Mouse (Mus musculus): ENCODE results near the gene Phactr1. TPM values are rescaled to one million over a fixed set of nuclear protein-coding genes. Genes with fewer than 3 reads are reported as not detected.

The Phactr1 gene
- total and polyA plus RNA-seq, 2 experiments = 0.16 to 0.28 TPM

DNA sequence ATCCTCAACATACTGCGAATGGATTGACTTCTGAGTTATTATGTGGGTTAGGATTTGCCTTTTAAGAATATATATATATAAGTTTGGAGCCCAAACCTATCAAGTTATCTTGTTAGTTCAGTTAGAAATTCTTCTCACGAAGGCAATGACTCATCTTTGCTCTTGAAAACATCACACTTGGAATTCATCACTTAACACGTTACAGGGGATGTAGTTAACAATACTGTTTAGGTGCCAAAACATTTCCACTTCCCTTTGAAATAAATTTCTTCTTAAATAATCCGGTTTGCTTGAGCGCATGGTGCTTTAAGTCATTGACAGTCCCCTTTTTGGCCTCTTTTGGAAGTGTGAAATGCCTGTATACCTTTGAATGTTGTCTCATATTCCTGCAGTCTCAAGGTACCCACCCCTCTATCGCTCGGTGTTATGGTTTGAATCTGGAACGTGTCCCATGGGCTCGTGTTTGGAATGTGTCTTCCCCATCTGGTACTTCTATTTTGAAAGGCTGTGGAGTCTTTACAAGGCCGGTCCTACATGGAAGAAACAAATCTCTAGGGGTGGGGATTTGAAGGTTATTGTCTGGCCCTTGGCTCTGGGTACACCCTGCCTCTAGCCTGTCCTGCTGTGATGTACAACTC lies 80.6 kb downstream of the Phactr1 start:
- H3K27ac ChIP-seq (replicated peaks; ENCODE audit: insufficient read depth, low read depth, low read length) = no peak overlapping the region
- WGBS = 84% methylated on average over 10 of the region's 10 CpGs
- H3K4me3 ChIP-seq (ENCODE audit: insufficient read depth, low read depth, low read length) = no peak overlapping the region
- no peak for DNase-seq (ENCODE audit: extremely low read depth, low read depth, low spot score)
- no peaks in the 10 kb centered on the region for H3K4me1 ChIP-seq (ENCODE audit: control insufficient read depth, insufficient read depth, low read length)
- H3K27me3 ChIP-seq (ENCODE audit: control insufficient read depth, insufficient read depth, low read length) = 0 out of 2 replicates have a peak, but pooled peaks cover 5% of the 10 kb centered on the region
- TF ChIP-seq CTCF (IDR thresholded peaks at IDR 0.05; ENCODE audit: low read depth, low read length) (no peak), POLR2A (IDR thresholded peaks at IDR 0.05; ENCODE audit: extremely low read depth, insufficient read depth, low read length) (no peak)
- H3K79me2 ChIP-seq (ENCODE audit: control insufficient read depth, insufficient read depth, low read length) = no peaks in the 10 kb centered on the region
- no peaks in the 10 kb centered on the region for H3K36me3 ChIP-seq (ENCODE audit: control insufficient read depth, insufficient read depth, low read length)
- no peak overlapping the region for H3K9ac ChIP-seq (ENCODE audit: low read depth, low read length)

DNA sequence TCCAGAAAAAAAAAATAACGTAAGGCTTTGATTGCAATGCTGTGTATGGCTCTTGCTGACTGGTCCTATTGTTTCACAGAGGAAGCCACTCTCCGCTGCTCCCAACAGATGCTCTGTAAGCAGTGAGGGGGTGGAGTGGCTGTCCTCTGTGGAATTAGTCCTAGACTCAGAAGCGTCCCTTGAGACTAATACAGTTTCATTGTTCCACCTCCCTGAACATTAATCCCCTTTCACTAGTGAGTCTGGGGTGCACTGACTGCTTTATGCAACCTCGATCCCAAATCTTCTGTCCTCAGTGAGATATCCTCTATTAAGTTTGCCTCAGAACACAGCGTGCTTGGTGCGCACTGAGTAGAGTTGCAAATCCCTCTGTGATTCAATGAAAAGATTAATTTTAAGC lies 91.9 kb downstream of the Phactr1 start:
- no peaks in the 10 kb centered on the region for H3K36me3 ChIP-seq (ENCODE audit: control insufficient read depth, insufficient read depth, low read length)
- no peak for DNase-seq (ENCODE audit: extremely low read depth, low read depth, low spot score)
- no peak overlapping the region for H3K27ac ChIP-seq (replicated peaks; ENCODE audit: insufficient read depth, low read depth, low read length)
- no peak overlapping the region for H3K9ac ChIP-seq (ENCODE audit: low read depth, low read length)
- H3K4me3 ChIP-seq (ENCODE audit: insufficient read depth, low read depth, low read length) = no peak overlapping the region
- TF ChIP-seq CTCF (IDR thresholded peaks at IDR 0.05; ENCODE audit: low read depth, low read length) (no peak), POLR2A (IDR thresholded peaks at IDR 0.05; ENCODE audit: extremely low read depth, insufficient read depth, low read length) (no peak)
- no peaks in the 10 kb centered on the region for H3K79me2 ChIP-seq (ENCODE audit: control insufficient read depth, insufficient read depth, low read length)
- 0 out of 2 replicates have a peak, but pooled peaks cover 5% of the 10 kb centered on the region for H3K27me3 ChIP-seq (ENCODE audit: control insufficient read depth, insufficient read depth, low read length)
- H3K4me1 ChIP-seq (ENCODE audit: control insufficient read depth, insufficient read depth, low read length) = no peaks in the 10 kb centered on the region
- WGBS = 78% methylated on average over 6 of the region's 6 CpGs

DNA sequence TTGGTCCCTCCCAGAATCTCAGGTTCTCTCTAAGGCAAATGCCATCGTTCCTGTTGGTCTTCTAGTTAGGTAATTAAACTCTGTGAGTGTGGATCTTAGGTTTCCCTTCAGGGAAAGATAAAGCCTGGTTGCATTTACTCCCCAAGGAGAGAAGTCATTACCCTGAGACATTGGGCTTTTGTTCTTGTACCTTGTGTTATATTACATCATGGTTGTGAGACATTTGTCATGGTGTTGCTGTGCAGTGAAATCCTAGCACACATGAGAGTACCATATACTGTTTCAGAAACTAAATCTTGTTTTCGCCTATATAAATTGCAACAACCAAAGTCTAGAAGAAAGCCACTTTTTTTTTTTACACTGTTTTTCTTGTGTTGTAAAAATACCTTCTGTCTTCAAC lies 93.6 kb downstream of the Phactr1 start:
- Histone ChIP-seq H3K4me1 (ENCODE audit: control insufficient read depth, insufficient read depth, low read length) (no peaks in the 10 kb centered on the region), H3K79me2 (ENCODE audit: control insufficient read depth, insufficient read depth, low read length) (no peaks in the 10 kb centered on the region), H3K36me3 (ENCODE audit: control insufficient read depth, insufficient read depth, low read length) (no peaks in the 10 kb centered on the region), H3K27ac (replicated peaks; ENCODE audit: insufficient read depth, low read depth, low read length) (no peak overlapping the region), H3K27me3 (ENCODE audit: control insufficient read depth, insufficient read depth, low read length) (0 out of 2 replicates have a peak, but pooled peaks cover 5% of the 10 kb centered on the region), H3K9ac (ENCODE audit: low read depth, low read length) (no peak overlapping the region), H3K4me3 (ENCODE audit: insufficient read depth, low read depth, low read length) (no peak overlapping the region)
- WGBS = 70% methylated on average over 2 of the region's 2 CpGs
- no peak for DNase-seq (ENCODE audit: extremely low read depth, low read depth, low spot score)
- TF ChIP-seq POLR2A (IDR thresholded peaks at IDR 0.05; ENCODE audit: extremely low read depth, insufficient read depth, low read length) (no peak), CTCF (IDR thresholded peaks at IDR 0.05; ENCODE audit: low read depth, low read length) (no peak)

DNA sequence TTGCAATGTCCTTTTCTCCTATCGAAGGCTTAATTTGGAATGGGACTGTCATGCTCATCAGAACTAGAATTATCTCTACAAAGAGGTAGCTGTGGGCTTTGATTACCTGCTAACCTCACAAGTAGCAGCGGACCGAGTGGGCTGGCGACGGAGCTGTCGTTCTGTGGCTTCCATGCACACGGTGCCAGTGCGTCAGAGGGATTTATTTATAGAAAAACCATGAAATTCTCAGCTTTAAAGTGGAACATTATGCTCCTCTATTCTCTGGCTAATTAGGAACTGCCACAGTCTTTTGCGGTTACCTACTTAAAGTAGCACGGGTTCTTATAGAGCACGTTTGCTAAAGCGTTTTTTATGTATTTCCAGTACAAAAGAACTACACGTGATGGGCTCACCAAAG lies 101.7 kb downstream of the Phactr1 start:
- DNase-seq (ENCODE audit: extremely low read depth, low read depth, low spot score) = no peak
- Histone ChIP-seq H3K79me2 (ENCODE audit: control insufficient read depth, insufficient read depth, low read length) (no peaks in the 10 kb centered on the region), H3K27me3 (ENCODE audit: control insufficient read depth, insufficient read depth, low read length) (no peaks in the 10 kb centered on the region), H3K36me3 (ENCODE audit: control insufficient read depth, insufficient read depth, low read length) (no peaks in the 10 kb centered on the region), H3K4me3 (ENCODE audit: insufficient read depth, low read depth, low read length) (no peak overlapping the region), H3K4me1 (ENCODE audit: control insufficient read depth, insufficient read depth, low read length) (no peaks in the 10 kb centered on the region), H3K9ac (ENCODE audit: low read depth, low read length) (no peak overlapping the region), H3K27ac (replicated peaks; ENCODE audit: insufficient read depth, low read depth, low read length) (no peak overlapping the region)
- WGBS = 85% methylated on average over 13 of the region's 13 CpGs
- no peak for TF ChIP-seq CTCF (IDR thresholded peaks at IDR 0.05; ENCODE audit: low read depth, low read length)
- TF ChIP-seq POLR2A (IDR thresholded peaks at IDR 0.05; ENCODE audit: extremely low read depth, insufficient read depth, low read length) = no peak

DNA sequence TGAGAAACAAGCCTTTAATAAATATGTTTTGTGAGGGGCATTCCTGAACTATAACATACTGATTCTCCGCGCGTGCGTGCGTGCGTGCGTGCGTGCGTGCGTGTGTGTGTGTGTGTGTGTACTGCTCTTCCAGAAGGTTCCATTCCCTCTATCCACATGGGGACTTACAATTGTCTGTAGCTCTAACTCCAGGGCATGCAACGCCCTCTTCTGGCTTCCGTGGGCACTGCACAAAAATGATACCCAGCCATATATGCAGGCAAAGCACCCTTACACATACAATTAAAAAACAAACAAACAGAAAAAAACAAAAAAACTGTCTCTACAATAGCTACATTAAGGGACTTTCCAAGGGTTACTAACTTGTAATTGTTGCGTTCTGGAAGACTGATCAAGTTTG lies 108.8 kb downstream of the Phactr1 start:
- Histone ChIP-seq H3K27ac (replicated peaks; ENCODE audit: insufficient read depth, low read depth, low read length) (no peak overlapping the region), H3K79me2 (ENCODE audit: control insufficient read depth, insufficient read depth, low read length) (no peaks in the 10 kb centered on the region), H3K9ac (ENCODE audit: low read depth, low read length) (no peak overlapping the region), H3K4me1 (ENCODE audit: control insufficient read depth, insufficient read depth, low read length) (no peaks in the 10 kb centered on the region), H3K36me3 (ENCODE audit: control insufficient read depth, insufficient read depth, low read length) (no peaks in the 10 kb centered on the region), H3K4me3 (ENCODE audit: insufficient read depth, low read depth, low read length) (no peak overlapping the region), H3K27me3 (ENCODE audit: control insufficient read depth, insufficient read depth, low read length) (peaks cover 2% of the 10 kb centered on the region; the same call in 1 of the 2 replicates)
- 84% methylated on average over 13 of the region's 13 CpGs for whole genome bisulfite sequencing
- no peak for DNase-seq (ENCODE audit: extremely low read depth, low read depth, low spot score)
- TF ChIP-seq CTCF (IDR thresholded peaks at IDR 0.05; ENCODE audit: low read depth, low read length) (peak; percentile 16; the same call in 1 of the 2 replicates), POLR2A (IDR thresholded peaks at IDR 0.05; ENCODE audit: extremely low read depth, insufficient read depth, low read length) (no peak)

DNA sequence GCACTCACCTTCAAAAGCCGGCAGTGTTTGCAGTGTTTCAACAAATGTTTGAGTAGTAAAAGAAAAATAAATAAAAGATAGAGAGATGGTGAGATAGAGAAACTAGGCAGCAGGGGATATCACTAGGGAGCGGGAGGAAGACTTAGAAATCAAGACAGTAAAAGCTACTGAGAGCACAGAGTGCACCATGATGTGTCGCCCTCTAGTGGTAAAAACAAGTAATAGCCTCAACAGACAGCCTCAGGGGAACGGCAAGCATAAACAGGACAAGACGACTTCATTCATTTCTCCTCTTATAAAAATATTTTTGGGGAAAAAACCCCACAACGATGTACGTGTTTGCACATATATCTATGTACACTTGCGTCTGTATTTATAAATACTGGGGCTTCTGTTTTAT lies 111.9 kb downstream of the Phactr1 start:
- Histone ChIP-seq H3K27me3 (ENCODE audit: control insufficient read depth, insufficient read depth, low read length) (peaks cover 2% of the 10 kb centered on the region; the same call in 1 of the 2 replicates), H3K4me3 (ENCODE audit: insufficient read depth, low read depth, low read length) (no peak overlapping the region), H3K9ac (ENCODE audit: low read depth, low read length) (no peak overlapping the region), H3K36me3 (ENCODE audit: control insufficient read depth, insufficient read depth, low read length) (no peaks in the 10 kb centered on the region), H3K4me1 (ENCODE audit: control insufficient read depth, insufficient read depth, low read length) (no peaks in the 10 kb centered on the region), H3K27ac (replicated peaks; ENCODE audit: insufficient read depth, low read depth, low read length) (no peak overlapping the region), H3K79me2 (ENCODE audit: control insufficient read depth, insufficient read depth, low read length) (no peaks in the 10 kb centered on the region)
- TF ChIP-seq CTCF (IDR thresholded peaks at IDR 0.05; ENCODE audit: low read depth, low read length) (peak; percentile 43), POLR2A (IDR thresholded peaks at IDR 0.05; ENCODE audit: extremely low read depth, insufficient read depth, low read length) (no peak)
- DNase-seq (ENCODE audit: extremely low read depth, low read depth, low spot score) = peak; percentile 37
- WGBS = 13% methylated on average over 8 of the region's 8 CpGs
